Mouse (Mus musculus) urinary bladder, adult 2 months (tissue): ENCODE data around the gene Sardh. TPM values are rescaled to one million over a fixed set of nuclear protein-coding genes. Genes with fewer than 3 reads are reported as not detected.

ENCODE experiments used
- DNase-seq: peaks from one replicate; pipeline ENCODE4 v3.0.0; 2022; ENCODE audit warnings: low spot score
- polyA plus RNA-seq: library from polyadenylated mRNA; depleted of rRNA; stranded (reverse); fragments of >200 nt; gene quantifications from 2 replicates; pipeline ENCODE4 v1.2.3, GENCODE M21; 2012; rRNA removed

Sardh gene
- polyA plus RNA-seq, 1 experiment: 8.1 TPM

GRCm38 (mm10) chr2:27166999-27167398, 81.1 kb downstream of the Sardh start:
- DNase-seq: no peak

- DNase-seq: no peak
These were observed 82.1 kb downstream of the Sardh start for GRCm38 (mm10) chr2:27166074-27166473.

- DNase-seq: no peak
These were observed 83.1 kb downstream of the Sardh start, which contains the start of gene Dbh for GRCm38 (mm10) chr2:27164796-27165590. Gene Dbh, plus strand, starts transcription at chr2:27165233.

GRCm38 (mm10) chr2:27163851-27164250, 84.3 kb downstream of the Sardh start:
- no peak for DNase-seq

GRCm38 (mm10) chr2:27162656-27163055, 85.5 kb downstream of the Sardh start:
- no peak for DNase-seq

GRCm38 (mm10) chr2:27161526-27161925, 86.6 kb downstream of the Sardh start:
- no peak for DNase-seq

- DNase-seq: no peak
These were observed 91.5 kb downstream of the Sardh start for GRCm38 (mm10) chr2:27156596-27156995.

- no peak for DNase-seq
These were observed 93.5 kb downstream of the Sardh start for GRCm38 (mm10) chr2:27154466-27155185.

- DNase-seq: no peak
These were observed 98.7 kb downstream of the Sardh start for GRCm38 (mm10) chr2:27149457-27149856.

- DNase-seq: no peak
These were observed 101.3 kb downstream of the Sardh start for GRCm38 (mm10) chr2:27146840-27147239.

- DNase-seq: no peak
These were observed 103.2 kb downstream of the Sardh start for GRCm38 (mm10) chr2:27144957-27145356.

GRCm38 (mm10) chr2:27141950-27142693, 106.0 kb downstream of the Sardh start, which contains the start of gene Fam163b:
Gene Fam163b, minus strand, starts transcription at chr2:27142491.
- DNase-seq: no peak

Other genes starting within 250 kb of the Sardh start
- gene Cacfd1, start 238.4 kb downstream of the Sardh start, polyA plus RNA-seq: 48.0 and 48.9 TPM in 2 replicates
- 2.2 and 2.8 TPM in 2 replicates for gene Slc2a6, start 220.3 kb downstream of the Sardh start, polyA plus RNA-seq
- not detected in 2 replicates for gene Mymk, start 176.2 kb downstream of the Sardh start, polyA plus RNA-seq
- gene Adamtsl2, start 169.0 kb downstream of the Sardh start, polyA plus RNA-seq: 3.1 and 5.1 TPM in 2 replicates
- gene Fam163b, start 105.8 kb downstream of the Sardh start, polyA plus RNA-seq: 0.09 and 0.11 TPM in 2 replicates
- gene Dbh, start 83.1 kb downstream of the Sardh start, polyA plus RNA-seq: 0.38 and 0.44 TPM in 2 replicates
- gene Vav2, start 178.7 kb upstream of the Sardh start, polyA plus RNA-seq: 24.7 and 25.8 TPM in 2 replicates
- 8.0 and 10.2 TPM in 2 replicates for gene Brd3os, start 194.0 kb upstream of the Sardh start, polyA plus RNA-seq